Mouse (Mus musculus) CD4-positive, CD25-positive, alpha-beta regulatory T cell (primary cell): Measurements from ENCODE around the gene Ccdc159. TPM values are rescaled to one million over a fixed set of nuclear protein-coding genes. Genes with fewer than 3 reads are reported as not detected.

Source experiments
- polyA plus RNA-seq: library from polyadenylated mRNA; unstranded; fragments of 100-300 nt; shearing (Covaris generic); gene quantifications from one replicate; pipeline ENCODE4 v1.2.1, GENCODE M21; 2017

Gene Ccdc159
- polyA plus RNA-seq, result 0.20 TPM

GRCm38 (mm10) chr9:21927208-21927753 is at the start of gene Ccdc159, which contains the start of gene Tmem205:
Ccdc159 (plus strand) TSS chr9:21927471.
Tmem205 (minus strand) TSS chr9:21927556.

GRCm38 (mm10) chr9:21918035-21918592 is 9.2 kb upstream of the Ccdc159 start, which contains the start of gene Rab3d:
Rab3d (minus strand) TSS chr9:21918192.

GRCm38 (mm10) chr9:21936692-21937570 is 9.7 kb downstream of the Ccdc159 start, which contains the start of gene Plppr2:
Plppr2 (plus strand) TSS chr9:21937033.

GRCm38 (mm10) chr9:21955570-21956281 is 28.5 kb downstream of the Ccdc159 start, which contains the start of gene Swsap1:
Swsap1 (plus strand) TSS chr9:21955755.

GRCm38 (mm10) chr9:21963417-21963816 is 36.1 kb downstream of the Ccdc159 start, which contains the start of gene Epor:
Epor (minus strand) TSS chr9:21963506.

Other genes starting within 250 kb of the Ccdc159 start
- 30.3 TPM for gene Ldlr, start 204.0 kb upstream of the Ccdc159 start, polyA plus RNA-seq
- gene Spc24, start 167.2 kb upstream of the Ccdc159 start, polyA plus RNA-seq, result 3.3 TPM
- gene Kank2, start 128.7 kb upstream of the Ccdc159 start, polyA plus RNA-seq, result not detected
- gene Angptl8, start 92.0 kb upstream of the Ccdc159 start, polyA plus RNA-seq, result not detected
- gene Dock6, start 74.8 kb upstream of the Ccdc159 start, polyA plus RNA-seq, result 2.1 TPM
- 9.3 TPM for gene Rab3d, start 9.3 kb upstream of the Ccdc159 start, polyA plus RNA-seq
- 1.7 TPM for gene Tmem205, start 85 bp downstream of the Ccdc159 start, polyA plus RNA-seq
- gene Plppr2, start 9.6 kb downstream of the Ccdc159 start, polyA plus RNA-seq, result 1.1 TPM
- gene Swsap1, start 28.3 kb downstream of the Ccdc159 start, polyA plus RNA-seq, result 14.6 TPM
- gene Epor, start 36.0 kb downstream of the Ccdc159 start, polyA plus RNA-seq, result 0.45 TPM
- not detected for gene Rgl3, start 62.0 kb downstream of the Ccdc159 start, polyA plus RNA-seq
- gene Ccdc151, start 75.2 kb downstream of the Ccdc159 start, polyA plus RNA-seq, result not detected
- gene Prkcsh, start 75.3 kb downstream of the Ccdc159 start, polyA plus RNA-seq, result 83.1 TPM
- not detected for gene Elavl3, start 124.6 kb downstream of the Ccdc159 start, polyA plus RNA-seq
- gene Gm49318, start 143.8 kb downstream of the Ccdc159 start, polyA plus RNA-seq, result not detected
- 26.5 TPM for gene Zfp653, start 143.9 kb downstream of the Ccdc159 start, polyA plus RNA-seq
- 52.0 TPM for gene Ecsit, start 158.0 kb downstream of the Ccdc159 start, polyA plus RNA-seq
- 0.07 TPM for gene Cnn1, start 171.7 kb downstream of the Ccdc159 start, polyA plus RNA-seq
- 72.2 TPM for gene Elof1, start 189.7 kb downstream of the Ccdc159 start, polyA plus RNA-seq
- gene Acp5, start 208.2 kb downstream of the Ccdc159 start, polyA plus RNA-seq, result 278 TPM
- 38.4 TPM for gene Pigyl, start 229.4 kb downstream of the Ccdc159 start, polyA plus RNA-seq